Mouse (Mus musculus) erythroblast, embryonic 14.5 days (primary cell): Measurements from ENCODE around the gene Necab3.

Source experiments
- GATA1 ChIP-seq: IDR thresholded peaks from 2 replicates; pipeline ENCODE4 v1.6.1; 2012; ENCODE audit warnings: low read length, inconsistent platforms, mixed read lengths
- TAL1 ChIP-seq: IDR thresholded peaks from 3 replicates; pipeline ENCODE4 v1.6.1; 2012; ENCODE audit warnings: low read length, inconsistent platforms, mixed read lengths

- TF ChIP-seq TAL1: no peak
- no peak for TF ChIP-seq GATA1
Observed at GRCm38 (mm10) chr2:154601324-154601723, 42.6 kb upstream of the Necab3 start.
